Mouse (Mus musculus) kidney, adult 2 months (tissue): ENCODE measurements around the gene B4galt5. TPM values are rescaled to one million over a fixed set of nuclear protein-coding genes. Genes with fewer than 3 reads are reported as not detected.

Source experiments
- DNase-seq: peaks from one replicate; pipeline ENCODE4 v3.0.0; 2021
- H3K27ac ChIP-seq: fragments of 200-500 bp; 2 replicates; pipeline ENCODE4 v1.5.1; 2012; ENCODE audit warnings: low read depth, low read length, control low read depth, inconsistent platforms; ENCODE audit not compliant: insufficient read depth
- H3K27me3 ChIP-seq: fragments of 200-500 bp; replicated peaks from 2 replicates; pipeline ENCODE4 v1.6.1; 2012; ENCODE audit warnings: mild to moderate bottlenecking, moderate library complexity, low read length, inconsistent platforms; ENCODE audit not compliant: control insufficient read depth, insufficient read depth
- H3K36me3 ChIP-seq: fragments of 200-500 bp; 2 replicates; pipeline ENCODE4 v1.6.1; 2012; ENCODE audit warnings: mild to moderate bottlenecking, moderate library complexity, low read length, inconsistent platforms; ENCODE audit not compliant: control insufficient read depth, insufficient read depth
- H3K4me1 ChIP-seq: fragments of 200-500 bp; 2 replicates; pipeline ENCODE4 v1.6.1; 2011; ENCODE audit warnings: low read length; ENCODE audit not compliant: control insufficient read depth, insufficient read depth
- H3K4me3 ChIP-seq: fragments of 200-500 bp; 2 replicates; pipeline ENCODE4 v1.5.1; 2011; ENCODE audit warnings: mild to moderate bottlenecking, low read depth, low read length, control low read depth; ENCODE audit not compliant: insufficient read depth
- CTCF ChIP-seq: fragments of 200-500 bp; conservative IDR thresholded peaks from 2 replicates; pipeline ENCODE4 v1.5.1; 2011; ENCODE audit warnings: low read depth, mild to moderate bottlenecking, control low read depth, low read length, moderate library complexity, mixed read lengths; ENCODE audit not compliant: insufficient read depth, insufficient read length
- POLR2A ChIP-seq: fragments of 200-500 bp; IDR thresholded peaks from one replicate; pipeline ENCODE4 v1.6.1; 2011; ENCODE audit warnings: low read depth, low read length, control low read depth
- WGBS: fragments of 180-500 bp; shearing (Covaris S2); methylation state at CpG from one replicate; pipeline ENCODE4 v1.1.7; 2018; 5-methylcytosine and 5-hydroxymethylcytosine counted together
- polyA plus RNA-seq: library from polyadenylated mRNA; depleted of rRNA; stranded (reverse); fragments of >200 nt; gene quantifications from 2 replicates; pipeline ENCODE4 v1.2.3, GENCODE M21; 2012; rRNA removed

Gene B4galt5
- polyA plus RNA-seq, 1 experiment = 51.5 TPM

- H3K4me3 ChIP-seq = no peak overlapping the region
- no peak for TF ChIP-seq POLR2A
- TF ChIP-seq CTCF = no peak
- H3K4me1 ChIP-seq = no peaks in the 10 kb centered on the region
- H3K27ac ChIP-seq = 0 out of 2 replicates have a peak overlapping the region, but pooled peaks have one; percentile 9
- no peak for DNase-seq
- H3K36me3 ChIP-seq = no peaks in the 10 kb centered on the region
- H3K27me3 ChIP-seq = no peaks in the 10 kb centered on the region
- 58% methylated on average over 3 of the region's 3 CpGs for WGBS
These were observed 96.8 kb downstream of the B4galt5 start for GRCm38 (mm10) chr2:167252057-167252687.

- no peaks in the 10 kb centered on the region for H3K27me3 ChIP-seq
- no peaks in the 10 kb centered on the region for H3K4me1 ChIP-seq
- no peak for TF ChIP-seq CTCF
- TF ChIP-seq POLR2A = no peak
- H3K27ac ChIP-seq = peak overlapping the region; percentile 32
- peak; percentile 46 for DNase-seq
- H3K36me3 ChIP-seq = no peaks in the 10 kb centered on the region
- no peak overlapping the region for H3K4me3 ChIP-seq
- 37% methylated on average over 7 of the region's 7 CpGs for WGBS
These were observed 98.1 kb downstream of the B4galt5 start for GRCm38 (mm10) chr2:167250736-167251337.

- 40% methylated on average over 11 of the region's 11 CpGs for WGBS
- Histone ChIP-seq H3K4me1 (no peaks in the 10 kb centered on the region), H3K27me3 (no peaks in the 10 kb centered on the region), H3K36me3 (no peaks in the 10 kb centered on the region), H3K27ac (peak overlapping the region; percentile 24; the same call in 1 of the 2 replicates), H3K4me3 (no peak overlapping the region)
- DNase-seq = no peak
- TF ChIP-seq POLR2A (no peak), CTCF (no peak)
These were observed 98.8 kb downstream of the B4galt5 start for GRCm38 (mm10) chr2:167250003-167250735.

DNA sequence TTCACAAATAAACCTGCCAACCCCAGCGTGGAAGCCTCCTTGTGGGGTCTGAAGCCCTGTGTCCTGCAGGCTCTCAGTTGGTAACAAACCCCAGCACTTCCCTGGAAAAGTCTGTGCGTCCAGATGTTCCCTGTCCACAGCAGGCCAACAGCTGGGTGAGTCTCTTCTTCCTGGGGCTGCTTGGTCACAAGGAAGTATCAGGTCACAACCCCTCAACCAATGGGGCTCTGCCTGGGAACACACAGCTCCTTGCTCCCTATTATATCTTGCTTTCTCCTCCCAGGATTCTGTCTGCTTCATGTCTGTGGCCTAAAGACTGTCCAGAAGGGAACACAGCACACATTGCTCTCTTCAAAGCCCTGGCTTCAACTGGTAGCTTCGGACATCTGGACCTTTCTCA lies 99.4 kb downstream of the B4galt5 start:
- Histone ChIP-seq H3K27me3 (no peaks in the 10 kb centered on the region), H3K36me3 (no peaks in the 10 kb centered on the region), H3K27ac (peak overlapping the region; percentile 24; the same call in 1 of the 2 replicates), H3K4me1 (no peaks in the 10 kb centered on the region), H3K4me3 (no peak overlapping the region)
- 74% methylated on average over 3 of the region's 3 CpGs for WGBS
- TF ChIP-seq POLR2A = no peak
- no peak for TF ChIP-seq CTCF
- peak; percentile 56 for DNase-seq

Other genes with a start within 250 kb of the B4galt5 start
- gene Kcnb1, start 159.0 kb downstream of the B4galt5 start, polyA plus RNA-seq = 2.9 and 4.0 TPM in 2 replicates
- gene Ptgis, start 108.6 kb downstream of the B4galt5 start, polyA plus RNA-seq = 8.3 and 11.2 TPM in 2 replicates
- 226 and 357 TPM in 2 replicates for gene Slc9a8, start 72.5 kb upstream of the B4galt5 start, polyA plus RNA-seq
- gene Rnf114, start 143.5 kb upstream of the B4galt5 start, polyA plus RNA-seq = 97.9 and 98.2 TPM in 2 replicates
- 26.5 and 31.5 TPM in 2 replicates for gene Spata2, start 143.7 kb upstream of the B4galt5 start, polyA plus RNA-seq
- gene Snai1, start 189.0 kb upstream of the B4galt5 start, polyA plus RNA-seq = 10.4 and 13.2 TPM in 2 replicates